Mouse (Mus musculus): Measurements from ENCODE around the gene Zfp791. TPM values are rescaled to one million over a fixed set of nuclear protein-coding genes. Genes with fewer than 3 reads are reported as not detected.

Zfp791 gene
- not detected in 2 replicates for polyA plus RNA-seq (2012)

GRCm38 (mm10) chr8:85122995-85123394 lies at the start of gene Zfp791:
Zfp791 (minus strand) TSS chr8:85123095.
- no peak for TF ChIP-seq GATA1 (IDR thresholded peaks at IDR 0.05; ENCODE audit: low read length)

GRCm38 (mm10) chr8:85171291-85171690 lies 48.4 kb upstream of the Zfp791 start:
- no peak for TF ChIP-seq GATA1 (IDR thresholded peaks at IDR 0.05; ENCODE audit: low read length)

- no peak for TF ChIP-seq GATA1 (IDR thresholded peaks at IDR 0.05; ENCODE audit: low read length)
These were observed 28.7 kb upstream of the Zfp791 start, which contains the start of gene Cks1brt for GRCm38 (mm10) chr8:85151624-85152023. Cks1brt (plus strand) TSS chr8:85151924.

GRCm38 (mm10) chr8:85142516-85142915 lies 19.6 kb upstream of the Zfp791 start:
- no peak for TF ChIP-seq GATA1 (IDR thresholded peaks at IDR 0.05; ENCODE audit: low read length)

GRCm38 (mm10) chr8:85132335-85132734 lies 9.4 kb upstream of the Zfp791 start:
- peak; percentile 57 for TF ChIP-seq GATA1 (IDR thresholded peaks at IDR 0.05; ENCODE audit: low read length)

- TF ChIP-seq GATA1 (IDR thresholded peaks at IDR 0.05; ENCODE audit: low read length), result no peak
These were observed 796 bp upstream of the Zfp791 start for GRCm38 (mm10) chr8:85123691-85124090.

GRCm38 (mm10) chr8:85119052-85119981 lies 3.6 kb downstream of the Zfp791 start:
- TF ChIP-seq GATA1 (IDR thresholded peaks at IDR 0.05; ENCODE audit: low read length), result no peak

- TF ChIP-seq GATA1 (IDR thresholded peaks at IDR 0.05; ENCODE audit: low read length), result no peak
These were observed 5.9 kb downstream of the Zfp791 start for GRCm38 (mm10) chr8:85116984-85117383.

GRCm38 (mm10) chr8:85115501-85115900 lies 7.4 kb downstream of the Zfp791 start:
- no peak for TF ChIP-seq GATA1 (IDR thresholded peaks at IDR 0.05; ENCODE audit: low read length)

- no peak for TF ChIP-seq GATA1 (IDR thresholded peaks at IDR 0.05; ENCODE audit: low read length)
These were observed 9.7 kb downstream of the Zfp791 start for GRCm38 (mm10) chr8:85113241-85113640.

- TF ChIP-seq GATA1 (IDR thresholded peaks at IDR 0.05; ENCODE audit: low read length), result no peak
These were observed 22.7 kb downstream of the Zfp791 start for GRCm38 (mm10) chr8:85100076-85100665.

GRCm38 (mm10) chr8:85096850-85097249 lies 26.0 kb downstream of the Zfp791 start:
- TF ChIP-seq GATA1 (IDR thresholded peaks at IDR 0.05; ENCODE audit: low read length), result no peak

- TF ChIP-seq GATA1 (IDR thresholded peaks at IDR 0.05; ENCODE audit: low read length), result no peak
These were observed 26.7 kb downstream of the Zfp791 start for GRCm38 (mm10) chr8:85096196-85096595.

- TF ChIP-seq GATA1 (IDR thresholded peaks at IDR 0.05; ENCODE audit: low read length), result no peak
These were observed 27.3 kb downstream of the Zfp791 start for GRCm38 (mm10) chr8:85095566-85095965.

GRCm38 (mm10) chr8:85095051-85095450 lies 27.8 kb downstream of the Zfp791 start:
- TF ChIP-seq GATA1 (IDR thresholded peaks at IDR 0.05; ENCODE audit: low read length), result no peak

- no peak for TF ChIP-seq GATA1 (IDR thresholded peaks at IDR 0.05; ENCODE audit: low read length)
These were observed 31.3 kb downstream of the Zfp791 start for GRCm38 (mm10) chr8:85091526-85092090.

Measured in G1E-ER4 (cell line).